Mouse (Mus musculus) ES-E14 (cell line): Measurements from ENCODE around the gene Etv2. TPM values are rescaled to one million over a fixed set of nuclear protein-coding genes. Genes with fewer than 3 reads are reported as not detected.
A peak's percentile ranks its signal among the peaks of the same experiment; 100 is the strongest.

Source experiments
- DNase-seq: peaks from one replicate; pipeline ENCODE4 v3.0.0-alpha.2; 2013; ENCODE audit warnings: low read depth, low spot score
- H3K27ac ChIP-seq: 2 replicates; pipeline ENCODE4 v1.5.1; 2012; ENCODE audit warnings: low read depth, mild to moderate bottlenecking, low read length, moderate library complexity, mixed read lengths; ENCODE audit not compliant: poor library complexity, insufficient read depth, severe bottlenecking
- H3K36me3 ChIP-seq: 2 replicates; pipeline ENCODE4 v1.6.1; 2012; ENCODE audit warnings: mild to moderate bottlenecking, low read length, moderate library complexity, mixed read lengths; ENCODE audit not compliant: control insufficient read depth, poor library complexity, insufficient read depth, severe bottlenecking
- H3K4me1 ChIP-seq, 2 experiments: fragments of 150-350 bp in 1 of 2; sonication (generic) in 1 of 2; 2 replicates each; pipeline ENCODE4 v1.6.1; 2012; ENCODE audit warnings: low read length in 2 of 2, mild to moderate bottlenecking in 1 of 2, mixed read lengths in 1 of 2; ENCODE audit not compliant: control insufficient read depth in 2 of 2, insufficient read depth in 2 of 2, poor library complexity in 1 of 2
- H3K4me3 ChIP-seq, 2 experiments: fragments of 150-350 bp in 1 of 2; sonication (generic) in 1 of 2; 2 replicates each; pipeline ENCODE4 v1.5.1; 2012; ENCODE audit warnings: low read length in 2 of 2, low read depth in 1 of 2, mild to moderate bottlenecking in 1 of 2, mixed read lengths in 1 of 2; ENCODE audit not compliant: insufficient read depth in 1 of 2, poor library complexity in 1 of 2, severe bottlenecking in 1 of 2
- H3K9ac ChIP-seq: 2 replicates; pipeline ENCODE4 v1.6.1; 2012; ENCODE audit warnings: low read depth, mild to moderate bottlenecking, low read length, mixed read lengths; ENCODE audit not compliant: poor library complexity, insufficient read depth, severe bottlenecking
- H3K9me3 ChIP-seq: fragments of 150-350 bp; sonication (generic); 2 replicates; pipeline ENCODE4 v1.6.1; 2012; ENCODE audit warnings: low read depth, mild to moderate bottlenecking, low read length; ENCODE audit not compliant: control insufficient read depth, insufficient read depth
- CHD2 ChIP-seq: IDR thresholded peaks from 2 replicates; pipeline ENCODE4 v1.6.1; 2014; ENCODE audit warnings: mild to moderate bottlenecking, low read depth, low read length, inconsistent platforms
- HCFC1 ChIP-seq: IDR thresholded peaks from 2 replicates; pipeline ENCODE4 v1.6.1; 2012; ENCODE audit warnings: low read length, inconsistent platforms, borderline replicate concordance; ENCODE audit not compliant: insufficient read depth
- MAFK ChIP-seq: IDR thresholded peaks from 2 replicates; pipeline ENCODE4 v1.6.1; 2014; ENCODE audit warnings: mild to moderate bottlenecking, low read depth, low read length, inconsistent platforms; ENCODE audit not compliant: insufficient read depth
- ZC3H11A ChIP-seq: IDR thresholded peaks from 2 replicates; pipeline ENCODE4 v1.6.1; 2012; ENCODE audit warnings: low read depth, mild to moderate bottlenecking, inconsistent platforms, low read length, borderline replicate concordance
- ZNF384 ChIP-seq: IDR thresholded peaks from 2 replicates; pipeline ENCODE4 v1.6.1; 2012; ENCODE audit warnings: low read depth, low read length, inconsistent platforms
- in situ Hi-C, 2 experiments: fragments of 600-800 bp; cut with MboI; formaldehyde crosslinking; loops; one replicate each; pipeline ENCODE4 v1.15.1; 2025; ENCODE audit warnings: low sequenced_read_pairs in 2 of 2, inconsistent platforms in 1 of 2; ENCODE audit not compliant: unreplicated experiment in 2 of 2
- total RNA-seq: library from RNA; depleted of rRNA; stranded (reverse); fragments of 300-350 nt; gene quantifications from 2 replicates; pipeline ENCODE4 v1.2.3, GENCODE M21; 2012

The Etv2 gene
- total RNA-seq, 1 experiment: 2.1 TPM

- Histone ChIP-seq H3K9ac (no peak overlapping the region), H3K9me3 (no peaks in the 10 kb centered on the region), H3K4me1 (peaks cover 0 to 17% of the 10 kb centered on the region in 2 experiments; a peak in 2 of 4 replicates), H3K27ac (no peak overlapping the region), H3K4me3 (no peak overlapping the region), H3K36me3 (no peaks in the 10 kb centered on the region)
- TF ChIP-seq MAFK (no peak), CHD2 (no peak), ZC3H11A (no peak), ZNF384 (no peak), HCFC1 (no peak)
- DNase-seq: no peak
- in situ Hi-C loops: no loop called here
Measured at GRCm38 (mm10) chr7:30610043-30610442, 25.6 kb downstream of the Etv2 start.

GRCm38 (mm10) chr7:30608476-30608875 is 27.2 kb downstream of the Etv2 start:
- H3K36me3 ChIP-seq: no peaks in the 10 kb centered on the region
- TF ChIP-seq CHD2: no peak
- no peak for TF ChIP-seq HCFC1
- no peak for TF ChIP-seq MAFK
- no peak for TF ChIP-seq ZNF384
- no peak for TF ChIP-seq ZC3H11A

GRCm38 (mm10) chr7:30607706-30608309 is 27.8 kb downstream of the Etv2 start:
- H3K27ac ChIP-seq: no peak overlapping the region; the same call in 1 of the 2 replicates
- no peak overlapping the region for H3K4me3 ChIP-seq
- peak; percentile 94 for DNase-seq
- no peaks in the 10 kb centered on the region for H3K36me3 ChIP-seq
- H3K9me3 ChIP-seq: no peaks in the 10 kb centered on the region
- in situ Hi-C loops: no loop called here
- no peak for TF ChIP-seq HCFC1
- TF ChIP-seq ZC3H11A: peak; percentile 72; the same call in 1 of the 2 replicates
- TF ChIP-seq ZNF384: no peak
- H3K9ac ChIP-seq: no peak overlapping the region
- peaks cover 2 to 31% of the 10 kb centered on the region in 2 experiments for H3K4me1 ChIP-seq

More at GRCm38 (mm10) chr7:30608476-30608875, 27.2 kb downstream of the Etv2 start:
- no peak for DNase-seq
- in situ Hi-C loops: no loop called here
- no peak overlapping the region for H3K9ac ChIP-seq
- H3K4me3 ChIP-seq: no peak overlapping the region
- peaks cover 0 to 25% of the 10 kb centered on the region in 2 experiments; a peak in 3 of 4 replicates for H3K4me1 ChIP-seq
- no peaks in the 10 kb centered on the region for H3K9me3 ChIP-seq
- no peak overlapping the region; the same call in 1 of the 2 replicates for H3K27ac ChIP-seq

- in situ Hi-C loops: no loop called here
- Histone ChIP-seq H3K4me1 (peaks cover 8 to 36% of the 10 kb centered on the region in 2 experiments), H3K9me3 (no peaks in the 10 kb centered on the region), H3K4me3 (no peak overlapping the region), H3K27ac (no peak overlapping the region), H3K36me3 (no peaks in the 10 kb centered on the region), H3K9ac (no peak overlapping the region; the same call in 1 of the 2 replicates)
- TF ChIP-seq CHD2: no peak
- no peak for TF ChIP-seq ZNF384
- no peak for TF ChIP-seq ZC3H11A
- TF ChIP-seq HCFC1: no peak
- TF ChIP-seq MAFK: no peak
- DNase-seq: no peak
Measured at GRCm38 (mm10) chr7:30604944-30605343, 30.7 kb downstream of the Etv2 start.
